Mouse (Mus musculus) Patski (cell line): ENCODE results near the gene D630003M21Rik. TPM values are rescaled to one million over a fixed set of nuclear protein-coding genes. Genes with fewer than 3 reads are reported as not detected.

ENCODE experiments used
- ATAC-seq: fragments of 100-300 bp; one replicate; pipeline ENCODE4 v1.8.0; 2021
- CTCF ChIA-PET: fragments of 350-600 bp; sonication (Branson Sonifier 250); formaldehyde crosslinking; loops from one replicate; lab custom pipeline; 2022; ENCODE audit warnings: inconsistent platforms; lab: Charles Lee
- POLR2A ChIA-PET: fragments of 350-600 bp; sonication (Branson Sonifier 250); formaldehyde crosslinking; loops from one replicate; lab custom pipeline; 2022; ENCODE audit warnings: antibody characterized with exemption, inconsistent platforms; lab: Charles Lee
- DNase-seq: peaks from one replicate; pipeline ENCODE4 v3.0.0-alpha.2; 2011; ENCODE audit warnings: low read depth, low spot score
- H3K27me3 ChIP-seq: fragments of 371-371 bp; one replicate; pipeline ENCODE4 v1.5.1; 2021
- CTCF ChIP-seq: fragments of 100-300 bp; IDR thresholded peaks from one replicate; pipeline ENCODE4 v1.5.1; 2021
- in situ Hi-C: fragments of 300-500 bp; cut with MboI; formaldehyde crosslinking; loops from 3 replicates; pipeline ENCODE4 v1.11.1; 2018; ENCODE audit warnings: low pct_unique_long_range_greater_than_20kb, mixed read lengths
- polyA plus RNA-seq: library from polyadenylated mRNA; unstranded; gene quantifications from one replicate; pipeline ENCODE4 v1.2.3, GENCODE M21; 2021

Gene D630003M21Rik
- polyA plus RNA-seq, 1 experiment from 2014 or later = 49.6 TPM

GRCm38 (mm10) chr2:158139628-158140027 lies 89.4 kb downstream of the D630003M21Rik start:
- POLR2A ChIA-PET = interaction anchor here (1.6 kb wide), 1 partner anchor 9 kb away, joined by 4 read pairs; no protein-coding TSS in a partner anchor
- peak; percentile 65 for DNase-seq
- CTCF ChIA-PET = interaction anchor here (0.9 to 1.4 kb wide), 3 partner anchors 9 to 27 kb away, joined by 3 read pairs; no protein-coding TSS in a partner anchor
- H3K27me3 ChIP-seq = no peaks in the 10 kb centered on the region
- ATAC-seq = peak; percentile 95
- in situ Hi-C loops = loop anchor here (5.0 kb wide), 1 partner anchor 72 kb away; no protein-coding TSS in a partner anchor
- no peak for TF ChIP-seq CTCF

GRCm38 (mm10) chr2:158138778-158139177 lies 90.2 kb downstream of the D630003M21Rik start:
- CTCF ChIA-PET = no interaction called here
- DNase-seq (no peak), ATAC-seq (no peak)
- TF ChIP-seq CTCF = no peak
- in situ Hi-C loops = no loop called here
- no peaks in the 10 kb centered on the region for H3K27me3 ChIP-seq
- POLR2A ChIA-PET = interaction anchor here (0.6 to 1.6 kb wide), 2 partner anchors 8 to 27 kb away, joined by 3 to 4 read pairs; no protein-coding TSS in a partner anchor

- ChIA-PET CTCF (interaction anchor here (0.9 kb wide), 1 partner anchor 17 kb away, joined by 3 read pairs; no protein-coding TSS in a partner anchor), POLR2A (no interaction called here)
- in situ Hi-C loops = no loop called here
- no peak for TF ChIP-seq CTCF
- ATAC-seq = no peak
- H3K27me3 ChIP-seq = no peaks in the 10 kb centered on the region
- DNase-seq = no peak
These were observed 91.3 kb downstream of the D630003M21Rik start for GRCm38 (mm10) chr2:158137771-158138170.

- ChIA-PET POLR2A (no interaction called here), CTCF (interaction anchor here (1.6 to 1.7 kb wide), 2 partner anchors 22 to 28 kb away, joined by 5 to 6 read pairs; no protein-coding TSS in a partner anchor)
- no peaks in the 10 kb centered on the region for H3K27me3 ChIP-seq
- ATAC-seq (no peak), DNase-seq (no peak)
- no peak for TF ChIP-seq CTCF
- in situ Hi-C loops = no loop called here
These were observed 92.8 kb downstream of the D630003M21Rik start for GRCm38 (mm10) chr2:158136205-158136604.

- no peak for TF ChIP-seq CTCF
- in situ Hi-C loops = no loop called here
- ATAC-seq (no peak), DNase-seq (no peak)
- ChIA-PET POLR2A (interaction anchor here (0.5 kb wide), 2 partner anchors 44 to 217 kb away, joined by 3 to 4 read pairs; no protein-coding TSS in a partner anchor), CTCF (no interaction called here)
- no peaks in the 10 kb centered on the region for H3K27me3 ChIP-seq
These were observed 96.0 kb downstream of the D630003M21Rik start for GRCm38 (mm10) chr2:158133050-158133449.

Other genes starting within 250 kb of the D630003M21Rik start
- 25.1 TPM for gene Tti1, start 200.8 kb downstream of the D630003M21Rik start, polyA plus RNA-seq
- 20.1 TPM for gene Rprd1b, start 200.7 kb downstream of the D630003M21Rik start, polyA plus RNA-seq
- gene Tgm2, start 82.8 kb downstream of the D630003M21Rik start, polyA plus RNA-seq = 113 TPM
- 2.9 TPM for gene Bpi, start 28.9 kb upstream of the D630003M21Rik start, polyA plus RNA-seq
- 75.1 TPM for gene Lbp, start 77.3 kb upstream of the D630003M21Rik start, polyA plus RNA-seq
- gene Snhg11, start 146.4 kb upstream of the D630003M21Rik start, polyA plus RNA-seq = not detected
- gene Ralgapb, start 180.6 kb upstream of the D630003M21Rik start, polyA plus RNA-seq = 46.2 TPM